Mouse (Mus musculus): ENCODE data around the gene Rab3c. TPM values are rescaled to one million over a fixed set of nuclear protein-coding genes. Genes with fewer than 3 reads are reported as not detected.
A peak's percentile ranks its signal among the peaks of the same experiment; 100 is the strongest.

Gene Rab3c
- polyA plus RNA-seq, 1 experiment from 2014 or later = 177 TPM

GRCm38 (mm10) chr13:110054538-110054937 lies 226.3 kb downstream of the Rab3c start:
- no peak overlapping the region for H3K9ac ChIP-seq
- no peaks in the 10 kb centered on the region for H3K4me1 ChIP-seq (replicated peaks; ENCODE audit: control insufficient read depth, insufficient read depth, low read length)
- ATAC-seq (ENCODE audit: low FRiP score) (no peak), DNase-seq (ENCODE audit: low spot score) (no peak)
- no peaks in the 10 kb centered on the region for H3K9me3 ChIP-seq (ENCODE audit: control insufficient read depth, low read length)
- H3K27me3 ChIP-seq (ENCODE audit: control insufficient read depth, insufficient read depth, low read length) = no peaks in the 10 kb centered on the region
- no peak overlapping the region for H3K27ac ChIP-seq
- H3K4me3 ChIP-seq (replicated peaks; ENCODE audit: low read length) = no peak overlapping the region
- H3K36me3 ChIP-seq (replicated peaks; ENCODE audit: control insufficient read depth, insufficient read depth) = peaks cover 5% of the 10 kb centered on the region; the same call in 1 of the 2 replicates
- H3K4me2 ChIP-seq (replicated peaks) = no peak overlapping the region
- WGBS = 73% methylated on average over 8 of the region's 8 CpGs

- no peaks in the 10 kb centered on the region for H3K27me3 ChIP-seq (ENCODE audit: control insufficient read depth, insufficient read depth, low read length)
- no peaks in the 10 kb centered on the region for H3K9me3 ChIP-seq (ENCODE audit: control insufficient read depth, low read length)
- no peak overlapping the region for H3K4me3 ChIP-seq (replicated peaks; ENCODE audit: low read length)
- H3K4me2 ChIP-seq (replicated peaks) = no peak overlapping the region
- no peak overlapping the region for H3K27ac ChIP-seq
- 71% methylated on average over 5 of the region's 5 CpGs for WGBS
- no peak for ATAC-seq (ENCODE audit: low FRiP score)
- no peak for DNase-seq (ENCODE audit: low spot score)
- H3K4me1 ChIP-seq (replicated peaks; ENCODE audit: control insufficient read depth, insufficient read depth, low read length) = no peaks in the 10 kb centered on the region
- no peak overlapping the region for H3K9ac ChIP-seq
- no peaks in the 10 kb centered on the region for H3K36me3 ChIP-seq (replicated peaks; ENCODE audit: control insufficient read depth, insufficient read depth)
These were observed 231.9 kb downstream of the Rab3c start for GRCm38 (mm10) chr13:110048767-110049434.

- DNase-seq (ENCODE audit: low spot score) (no peak), ATAC-seq (ENCODE audit: low FRiP score) (no peak)
- WGBS = 82% methylated on average over 4 of the region's 4 CpGs
- Histone ChIP-seq H3K27me3 (ENCODE audit: control insufficient read depth, insufficient read depth, low read length) (no peaks in the 10 kb centered on the region), H3K4me2 (replicated peaks) (no peak overlapping the region), H3K4me1 (replicated peaks; ENCODE audit: control insufficient read depth, insufficient read depth, low read length) (no peaks in the 10 kb centered on the region), H3K4me3 (replicated peaks; ENCODE audit: low read length) (no peak overlapping the region), H3K27ac (no peak overlapping the region), H3K9ac (no peak overlapping the region), H3K36me3 (replicated peaks; ENCODE audit: control insufficient read depth, insufficient read depth) (no peaks in the 10 kb centered on the region), H3K9me3 (ENCODE audit: control insufficient read depth, low read length) (no peaks in the 10 kb centered on the region)
These were observed 236.4 kb downstream of the Rab3c start for GRCm38 (mm10) chr13:110044418-110044817.

- DNase-seq (ENCODE audit: low spot score) (peak; percentile 77), ATAC-seq (ENCODE audit: low FRiP score) (no peak)
- no peaks in the 10 kb centered on the region for H3K4me1 ChIP-seq (replicated peaks; ENCODE audit: control insufficient read depth, insufficient read depth, low read length)
- no peaks in the 10 kb centered on the region for H3K27me3 ChIP-seq (ENCODE audit: control insufficient read depth, insufficient read depth, low read length)
- 77% methylated on average over 3 of the region's 3 CpGs for WGBS
- H3K36me3 ChIP-seq (replicated peaks; ENCODE audit: control insufficient read depth, insufficient read depth) = no peaks in the 10 kb centered on the region
- no peak overlapping the region for H3K27ac ChIP-seq
- no peak overlapping the region for H3K4me2 ChIP-seq (replicated peaks)
- no peak overlapping the region for H3K4me3 ChIP-seq (replicated peaks; ENCODE audit: low read length)
- H3K9me3 ChIP-seq (ENCODE audit: control insufficient read depth, low read length) = no peaks in the 10 kb centered on the region
- H3K9ac ChIP-seq = no peak overlapping the region
These were observed 240.9 kb downstream of the Rab3c start for GRCm38 (mm10) chr13:110039779-110040498.

- no peak for DNase-seq (ENCODE audit: low spot score)
These were observed 241.6 kb downstream of the Rab3c start for GRCm38 (mm10) chr13:110039170-110039569.

GRCm38 (mm10) chr13:110038521-110038920 lies 242.3 kb downstream of the Rab3c start:
- Histone ChIP-seq H3K36me3 (replicated peaks; ENCODE audit: control insufficient read depth, insufficient read depth) (no peaks in the 10 kb centered on the region), H3K9ac (no peak overlapping the region), H3K4me2 (replicated peaks) (no peak overlapping the region), H3K27me3 (ENCODE audit: control insufficient read depth, insufficient read depth, low read length) (no peaks in the 10 kb centered on the region), H3K4me3 (replicated peaks; ENCODE audit: low read length) (no peak overlapping the region), H3K4me1 (replicated peaks; ENCODE audit: control insufficient read depth, insufficient read depth, low read length) (no peaks in the 10 kb centered on the region), H3K27ac (no peak overlapping the region), H3K9me3 (ENCODE audit: control insufficient read depth, low read length) (no peaks in the 10 kb centered on the region)
- DNase-seq (ENCODE audit: low spot score) (no peak), ATAC-seq (ENCODE audit: low FRiP score) (no peak)
- WGBS = 88% methylated on average over 3 of the region's 3 CpGs

More at GRCm38 (mm10) chr13:110039170-110039569, 241.6 kb downstream of the Rab3c start:
- H3K9ac ChIP-seq = no peak overlapping the region
- no peaks in the 10 kb centered on the region for H3K9me3 ChIP-seq (ENCODE audit: control insufficient read depth, low read length)
- no peak overlapping the region for H3K4me2 ChIP-seq (replicated peaks)
- H3K36me3 ChIP-seq (replicated peaks; ENCODE audit: control insufficient read depth, insufficient read depth) = no peaks in the 10 kb centered on the region
- 86% methylated on average over 9 of the region's 9 CpGs for WGBS
- ATAC-seq (ENCODE audit: low FRiP score) = no peak
- H3K27ac ChIP-seq = no peak overlapping the region
- H3K4me3 ChIP-seq (replicated peaks; ENCODE audit: low read length) = no peak overlapping the region
- no peaks in the 10 kb centered on the region for H3K4me1 ChIP-seq (replicated peaks; ENCODE audit: control insufficient read depth, insufficient read depth, low read length)
- H3K27me3 ChIP-seq (ENCODE audit: control insufficient read depth, insufficient read depth, low read length) = no peaks in the 10 kb centered on the region

GRCm38 (mm10) chr13:110034885-110035284 lies 245.9 kb downstream of the Rab3c start:
- no peak for DNase-seq (ENCODE audit: low spot score)
- H3K4me3 ChIP-seq (replicated peaks; ENCODE audit: low read length) = no peak overlapping the region
- WGBS = 81% methylated on average over 6 of the region's 6 CpGs

GRCm38 (mm10) chr13:110034041-110034440 lies 246.8 kb downstream of the Rab3c start:
- DNase-seq (ENCODE audit: low spot score) (no peak), ATAC-seq (ENCODE audit: low FRiP score) (no peak)
- Histone ChIP-seq H3K4me3 (replicated peaks; ENCODE audit: low read length) (no peak overlapping the region), H3K9ac (no peak overlapping the region), H3K36me3 (replicated peaks; ENCODE audit: control insufficient read depth, insufficient read depth) (no peaks in the 10 kb centered on the region), H3K27me3 (ENCODE audit: control insufficient read depth, insufficient read depth, low read length) (no peaks in the 10 kb centered on the region), H3K4me1 (replicated peaks; ENCODE audit: control insufficient read depth, insufficient read depth, low read length) (no peaks in the 10 kb centered on the region), H3K4me2 (replicated peaks) (no peak overlapping the region), H3K27ac (no peak overlapping the region), H3K9me3 (ENCODE audit: control insufficient read depth, low read length) (no peaks in the 10 kb centered on the region)
- 87% methylated on average over 7 of the region's 7 CpGs for WGBS

More at GRCm38 (mm10) chr13:110034885-110035284, 245.9 kb downstream of the Rab3c start:
- no peak for ATAC-seq (ENCODE audit: low FRiP score)
- no peak overlapping the region for H3K27ac ChIP-seq
- no peaks in the 10 kb centered on the region for H3K9me3 ChIP-seq (ENCODE audit: control insufficient read depth, low read length)
- no peaks in the 10 kb centered on the region for H3K4me1 ChIP-seq (replicated peaks; ENCODE audit: control insufficient read depth, insufficient read depth, low read length)
- no peaks in the 10 kb centered on the region for H3K27me3 ChIP-seq (ENCODE audit: control insufficient read depth, insufficient read depth, low read length)
- H3K4me2 ChIP-seq (replicated peaks) = no peak overlapping the region
- no peak overlapping the region for H3K9ac ChIP-seq
- no peaks in the 10 kb centered on the region for H3K36me3 ChIP-seq (replicated peaks; ENCODE audit: control insufficient read depth, insufficient read depth)

- no peak overlapping the region for H3K4me3 ChIP-seq (replicated peaks; ENCODE audit: low read length)
- H3K9ac ChIP-seq = no peak overlapping the region
- no peaks in the 10 kb centered on the region for H3K9me3 ChIP-seq (ENCODE audit: control insufficient read depth, low read length)
- no peak overlapping the region for H3K27ac ChIP-seq
- H3K36me3 ChIP-seq (replicated peaks; ENCODE audit: control insufficient read depth, insufficient read depth) = no peaks in the 10 kb centered on the region
- no peak for DNase-seq (ENCODE audit: low spot score)
- no peaks in the 10 kb centered on the region for H3K4me1 ChIP-seq (replicated peaks; ENCODE audit: control insufficient read depth, insufficient read depth, low read length)
- 47% methylated on average over 6 of the region's 6 CpGs for WGBS
- ATAC-seq (ENCODE audit: low FRiP score) = no peak
- H3K4me2 ChIP-seq (replicated peaks) = no peak overlapping the region
- H3K27me3 ChIP-seq (ENCODE audit: control insufficient read depth, insufficient read depth, low read length) = no peaks in the 10 kb centered on the region
These were observed 248.9 kb downstream of the Rab3c start for GRCm38 (mm10) chr13:110031886-110032285.
